Mouse (Mus musculus): Measurements from ENCODE around the gene Pramel4.
"Not testable (repeated sequence)": the region's sequence is repeated elsewhere in the genome, so short reads cannot be mapped to it uniquely, and the experiment has no call there.

Pramel4 gene

DNA sequence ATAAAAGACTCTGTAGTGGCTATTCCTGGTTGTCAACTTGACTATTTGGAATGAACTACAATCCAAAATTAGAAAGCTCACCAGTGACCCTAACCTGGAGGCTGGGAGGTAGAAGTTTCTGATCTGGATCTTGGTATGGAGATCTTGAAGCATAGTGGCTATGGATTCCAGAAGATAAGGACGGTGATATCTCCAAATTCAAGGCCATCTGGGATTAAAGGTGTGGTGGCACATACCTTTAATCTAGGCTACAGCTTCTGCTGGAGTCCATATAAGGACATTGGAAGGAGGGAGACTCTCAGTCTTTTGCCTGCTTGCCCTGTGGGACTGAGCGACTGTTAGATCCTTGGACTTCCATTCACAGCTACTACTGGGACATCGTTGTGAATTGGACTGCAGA lies at the start of gene Pramel4:
Gene Pramel4 (plus strand): TSS at position 301 of the 400 bp plus-strand sequence.
- DNase-seq (ENCODE audit: low read depth, low spot score): not testable (repeated sequence)

DNA sequence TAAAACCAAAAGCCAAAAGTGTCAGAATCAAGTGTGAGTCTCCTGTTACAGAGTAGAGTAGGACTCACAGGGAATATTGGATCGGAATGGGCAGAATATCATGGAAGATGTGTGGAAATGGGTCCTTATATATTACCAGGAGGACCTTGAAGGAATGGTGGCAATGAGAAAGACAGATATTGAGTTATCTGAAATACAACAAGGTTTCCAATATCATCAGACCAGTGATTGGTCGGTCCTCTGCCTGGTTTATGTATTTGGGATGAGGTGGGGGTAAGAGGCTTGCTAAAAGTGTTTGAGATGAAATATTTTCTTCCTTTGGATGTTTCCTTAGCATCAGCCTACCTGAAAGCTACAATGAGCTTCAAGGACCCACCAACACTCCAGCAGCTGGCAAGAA lies 47.2 kb downstream of the Pramel4 start, which contains the start of gene Gm13102:
Gene Gm13102 (plus strand): TSS at position 301 of the 400 bp plus-strand sequence.
- not testable (repeated sequence) for DNase-seq (ENCODE audit: low read depth, low spot score)

Measured in brain, embryonic 18.5 days (tissue).